Mouse (Mus musculus) layer of hippocampus, adult 11-12 months (tissue): ENCODE measurements around the gene Vmn1r94.
"Not testable (repeated sequence)": the region's sequence is repeated elsewhere in the genome, so short reads cannot be mapped to it uniquely, and the experiment has no call there.

Experiments
- DNase-seq: peaks from one replicate; pipeline ENCODE4 v3.0.0; 2022; ENCODE audit warnings: low spot score

Gene Vmn1r94

DNA sequence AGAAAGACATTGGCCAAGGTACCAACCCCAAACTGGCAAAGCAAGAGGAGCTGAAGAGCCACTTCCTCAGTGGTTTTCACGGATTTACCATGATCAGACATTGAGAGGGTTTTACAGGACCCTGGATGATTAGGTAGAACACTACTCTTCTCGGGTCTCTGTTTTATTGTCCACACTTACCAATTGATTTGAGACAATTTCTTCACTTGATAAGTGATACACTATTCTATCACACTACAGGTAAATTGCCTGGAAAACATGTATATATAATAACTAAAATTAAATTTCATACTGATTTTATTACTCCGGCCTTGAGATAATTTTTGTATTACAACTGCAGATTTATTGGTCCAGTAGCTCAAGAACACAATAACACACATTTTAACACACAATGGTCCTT, at the start of gene Vmn1r94:
Gene Vmn1r94, minus strand, starts transcription at position 101 of the 400 bp plus-strand sequence.
- DNase-seq = not testable (repeated sequence)

DNA sequence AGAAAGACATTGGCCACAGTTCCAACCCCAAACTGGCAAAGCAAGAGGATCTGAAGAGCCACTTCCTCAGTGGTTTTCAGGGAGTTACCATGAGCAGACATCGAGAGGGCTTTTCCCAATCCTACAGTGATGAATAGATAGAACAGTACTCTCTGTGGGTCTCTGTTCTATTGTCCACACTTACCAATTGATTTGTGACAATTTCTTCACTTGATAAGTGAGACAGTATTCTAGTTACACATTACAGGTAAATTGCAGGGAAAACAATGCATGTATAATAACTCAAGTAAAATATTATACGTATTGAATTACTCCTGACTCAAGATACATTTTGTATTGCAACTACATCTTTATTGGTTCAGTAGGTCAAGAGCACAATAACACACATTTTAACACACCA, 37.3 kb upstream of the Vmn1r94 start, which contains the start of gene Gm6164:
Gene Gm6164, minus strand, starts transcription at position 101 of the 400 bp plus-strand sequence.
- not testable (repeated sequence) for DNase-seq

DNA sequence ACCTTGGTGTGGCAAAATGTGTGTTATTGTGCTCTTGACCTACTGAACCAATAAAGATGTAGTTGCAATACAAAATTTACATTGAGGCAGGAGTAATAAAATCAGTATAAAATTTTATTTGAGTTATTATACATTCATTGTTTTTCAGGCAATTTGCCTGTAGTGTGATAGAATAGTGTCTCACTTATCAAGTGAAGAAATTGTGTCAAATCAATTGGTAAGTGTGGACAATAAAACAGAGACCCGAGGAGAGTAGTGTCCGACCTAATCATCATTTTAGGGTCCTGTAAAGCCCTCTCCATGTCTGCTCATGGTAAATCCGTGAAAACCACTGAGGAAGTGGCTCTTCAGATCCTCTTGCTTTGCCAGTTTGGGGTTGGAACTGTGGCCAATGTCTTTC, 25.2 kb upstream of the Vmn1r94 start, which contains the start of gene Vmn1r95:
Gene Vmn1r95, plus strand, starts transcription at position 301 of the 400 bp plus-strand sequence.
- not testable (repeated sequence) for DNase-seq

DNA sequence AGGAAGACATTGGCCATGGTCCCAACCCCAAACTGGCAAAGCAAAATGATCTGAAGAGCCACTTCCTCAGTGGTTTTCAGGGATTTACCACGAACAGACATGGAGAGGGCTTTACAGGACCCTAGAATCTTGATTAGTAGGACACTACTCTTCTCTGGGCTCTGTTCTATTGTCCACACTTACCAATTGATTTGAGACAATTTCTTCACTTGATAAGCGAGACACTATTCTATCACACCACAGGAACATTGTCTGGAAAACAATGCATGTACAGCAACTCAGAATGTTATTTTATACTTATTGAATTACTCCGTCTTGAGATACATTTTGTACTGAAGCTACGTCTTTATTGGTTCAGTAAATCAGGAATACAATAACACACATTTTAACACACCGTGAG, 29.2 kb downstream of the Vmn1r94 start, which contains the start of gene Vmn1r93:
Gene Vmn1r93, minus strand, starts transcription at position 101 of the 400 bp plus-strand sequence.
- not testable (repeated sequence) for DNase-seq

DNA sequence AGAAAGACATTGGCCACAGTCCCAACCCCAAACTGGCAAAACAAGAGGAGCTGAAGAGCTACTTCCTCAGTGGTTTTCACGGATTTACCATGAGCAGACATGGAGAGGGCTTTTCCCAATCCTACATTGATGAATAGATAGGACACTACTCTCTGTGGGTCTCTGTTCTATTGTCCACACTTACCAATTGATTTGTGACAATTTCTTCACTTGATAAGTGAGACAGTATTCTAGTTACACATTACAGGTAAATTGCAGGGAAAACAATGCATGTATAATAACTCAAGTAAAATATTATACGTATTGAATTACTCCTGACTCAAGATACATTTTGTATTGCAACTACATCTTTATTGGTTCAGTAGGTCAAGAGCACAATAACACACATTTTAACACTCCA, 45.7 kb downstream of the Vmn1r94 start, which contains the start of gene Gm16442:
Gene Gm16442, minus strand, starts transcription at position 101 of the 400 bp plus-strand sequence.
- DNase-seq = not testable (repeated sequence)
